Mouse (Mus musculus): Measurements from ENCODE around the gene Ubtd2.

DNA sequence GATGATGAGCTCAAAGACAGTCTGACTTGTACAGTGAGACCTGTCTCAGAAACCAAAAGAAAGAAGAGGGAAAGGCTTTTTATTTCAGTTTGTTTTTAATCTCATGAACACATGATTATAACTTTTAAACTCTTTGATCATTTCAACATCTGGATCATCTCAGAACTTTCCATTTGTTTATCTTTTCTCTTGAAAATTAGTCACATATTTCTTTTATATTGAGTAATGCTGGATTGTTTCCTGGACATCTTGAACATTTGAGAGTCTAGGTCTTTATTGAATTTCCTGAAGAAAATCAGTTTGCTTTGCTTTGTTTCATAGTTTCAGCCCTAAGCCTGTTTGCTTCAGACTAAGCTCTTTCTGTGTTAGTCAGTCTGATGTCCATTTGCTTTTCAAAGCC, 33.2 kb downstream of the Ubtd2 start:
- TF ChIP-seq CTCF (IDR thresholded peaks at IDR 0.05; ENCODE audit: extremely low read depth, insufficient read length, insufficient replicate concordance, low read depth, low read length), result no peak
- no peak for TF ChIP-seq POLR2A (IDR thresholded peaks at IDR 0.05; ENCODE audit: low read depth, low read length)

Data from small intestine, adult 2 months (tissue).